Comparison of ENCODE assay signal across 21 mouse cellular contexts in the genomic region with DNA sequence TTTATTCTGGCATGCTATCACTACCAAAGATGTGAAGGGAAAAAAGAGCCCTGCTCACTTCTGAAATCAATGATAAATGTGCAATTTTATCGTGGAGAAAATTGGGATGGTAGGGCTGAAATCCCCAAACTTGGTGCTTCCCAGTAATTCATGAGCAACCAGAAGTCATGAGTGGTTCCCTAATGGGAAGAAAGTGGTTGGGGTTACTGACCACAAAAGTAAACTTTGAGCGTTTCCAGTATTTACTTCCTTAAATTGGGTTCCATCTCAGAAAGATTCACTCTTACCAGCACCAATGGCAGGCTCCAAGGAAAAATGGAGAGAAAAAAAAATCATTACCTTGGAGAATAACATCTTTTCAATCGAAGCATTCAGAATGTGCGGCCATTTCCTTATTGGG.
"Had no signal": no experiment of that assay in that cellular context is flagged by ENCODE, and none has a peak within 500 bp of the region (broad histone marks: within the 10 kb centered on the region; RNA-seq: fewer than 3 reads in every experiment).

No protein-coding gene starts in this region.

- DNase-seq: liver, postnatal 0 days; lung, adult 2 months; lung, postnatal 14 days; retina, postnatal 1 day; right cerebral cortex, adult 18-20 months; right cerebral cortex, postnatal 25 days; right cerebral cortex, postnatal 4 days; spleen, adult 18-20 months; thymus, adult 18-20 months; thymus, postnatal 14 days; thymus, postnatal 36 days had no signal

- H3K4me2 ChIP-seq: liver, embryonic 15.5 days; lung, embryonic 15.5 days; midbrain, embryonic 11.5 days; midbrain, embryonic 13.5 days; midbrain, embryonic 15.5 days; neural tube, embryonic 13.5 days; neural tube, embryonic 15.5 days had no signal

- H3K27ac ChIP-seq: liver, embryonic 15.5 days; lung, embryonic 15.5 days; macrophage; midbrain, embryonic 13.5 days; midbrain, embryonic 15.5 days; neural tube, embryonic 13.5 days; neural tube, embryonic 15.5 days had no signal

- H3K27me3 ChIP-seq: liver, embryonic 15.5 days; lung, embryonic 15.5 days; megakaryocyte, embryonic 14.5 days; midbrain, embryonic 13.5 days; midbrain, embryonic 15.5 days; neural tube, embryonic 13.5 days; neural tube, embryonic 15.5 days had no signal

- H3K36me3 ChIP-seq: liver, embryonic 15.5 days; lung, embryonic 15.5 days; midbrain, embryonic 13.5 days; midbrain, embryonic 15.5 days; neural tube, embryonic 13.5 days; neural tube, embryonic 15.5 days had no signal

- H3K9me3 ChIP-seq: liver, embryonic 15.5 days; lung, embryonic 15.5 days; midbrain, embryonic 13.5 days; midbrain, embryonic 15.5 days; neural tube, embryonic 15.5 days had no signal

- H3K4me1 ChIP-seq: midbrain, embryonic 15.5 days; neural tube, embryonic 13.5 days; neural tube, embryonic 15.5 days had no signal

- ATAC-seq: liver, postnatal 0 days; lung, postnatal 0 days; midbrain, embryonic 13.5 days; midbrain, embryonic 15.5 days had no signal

- H3K9ac ChIP-seq: liver, embryonic 15.5 days; liver, postnatal 0 days; lung, embryonic 15.5 days; midbrain, embryonic 13.5 days; midbrain, embryonic 15.5 days; neural tube, embryonic 13.5 days; neural tube, embryonic 15.5 days had no signal

- H3K4me3 ChIP-seq: liver, embryonic 15.5 days; lung, embryonic 15.5 days; megakaryocyte, embryonic 14.5 days; midbrain, embryonic 13.5 days; midbrain, embryonic 15.5 days; neural tube, embryonic 13.5 days; neural tube, embryonic 15.5 days had no signal
